Mouse (Mus musculus) heart, postnatal 0 days (tissue): ENCODE measurements at regions not wholly inside any gene's neighbourhood (a gene's known extent, or its start where the extent isn't known, plus 50 kb on each side); places are given as distances from the start of the nearest gene placed in this dataset.

Experiments
- CTCF ChIP-seq: IDR thresholded peaks from 2 replicates; pipeline ENCODE4 v1.5.1; 2016; ENCODE audit warnings: antibody characterized with exemption, control low read depth, low read depth
- EP300 ChIP-seq: IDR thresholded peaks from 2 replicates; pipeline ENCODE4 v1.6.1; 2016; ENCODE audit warnings: antibody characterized with exemption, low read depth

GRCm38 (mm10) chr14:105956796-105957195 lies 60.2 kb upstream of the Spry2 start:
- TF ChIP-seq CTCF (no peak), EP300 (no peak)
